Comparison of ENCODE assay signal across 35 mouse cellular contexts in the genomic region with DNA sequence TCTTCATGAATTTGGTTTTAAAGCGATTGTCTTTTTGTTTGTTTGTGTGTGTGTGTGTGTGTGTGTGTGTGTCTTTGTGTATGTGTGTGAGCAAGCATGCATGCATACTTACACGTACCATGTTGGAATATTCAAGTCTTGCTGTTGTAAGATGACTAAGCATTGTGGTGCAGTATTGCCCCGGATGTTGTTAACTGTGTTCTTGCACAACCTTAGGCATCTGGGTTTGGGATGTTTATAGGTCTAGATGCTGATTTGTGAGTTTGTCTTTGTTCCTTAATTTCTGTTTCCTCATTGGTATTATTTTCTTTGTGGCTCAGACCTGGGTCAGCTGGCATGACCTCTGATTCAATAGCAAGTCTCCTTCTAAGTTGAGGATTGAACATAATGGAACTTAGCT. TPM values are rescaled to one million over a fixed set of nuclear protein-coding genes. Genes with fewer than 3 reads are reported as not detected.
"Had no signal": no experiment of that assay in that cellular context is flagged by ENCODE, and none has a peak within 500 bp of the region (broad histone marks: within the 10 kb centered on the region; RNA-seq: fewer than 3 reads in every experiment).

No protein-coding gene starts in this region.

- ATAC-seq: hindbrain, postnatal 0 days; intestine, embryonic 16.5 days had no signal

- H3K4me3 ChIP-seq: heart, adult 2 months; heart, embryonic 13.5 days; heart, embryonic 15.5 days; hindbrain, embryonic 13.5 days; hindbrain, embryonic 15.5 days; kidney, embryonic 15.5 days; left cerebral cortex, adult 2 months; limb, embryonic 10.5 days; limb, embryonic 12.5 days had no signal

- H3K36me3 ChIP-seq: heart, embryonic 13.5 days; heart, embryonic 15.5 days; hindbrain, embryonic 13.5 days; hindbrain, embryonic 15.5 days; kidney, embryonic 15.5 days; limb, embryonic 10.5 days; limb, embryonic 12.5 days had no signal

- DNase-seq: gastrocnemius, postnatal 25 days; heart, adult 11 months; heart, adult 2 months; heart, postnatal 14 days; heart, postnatal 36 days; kidney, adult 11 months; kidney, adult 2 months; kidney, adult 9 months; kidney, postnatal 14 days; kidney, postnatal 36 days; liver had no signal

- H3K27ac ChIP-seq: heart, adult 2 months; heart, embryonic 13.5 days; heart, embryonic 15.5 days; hindbrain, embryonic 13.5 days; hindbrain, embryonic 15.5 days; hindbrain, postnatal 0 days; kidney, embryonic 15.5 days; kidney, postnatal 0 days; left cerebral cortex, adult 2 months; limb, embryonic 10.5 days; limb, embryonic 12.5 days had no signal

RNA-seq across cellular contexts. Expression of gene Skint3, which starts 11.9 kb away (rescaled TPM):
- total RNA-seq: gastrocnemius, adult 18-20 months; gastrocnemius, adult 8-10 months; gastrocnemius, postnatal 25 days; heart, postnatal 14 days; heart, postnatal 36 days; hindbrain, postnatal 0 days; layer of hippocampus, adult 18-20 months; layer of hippocampus, postnatal 10 days; layer of hippocampus, postnatal 25 days; left cerebral cortex, adult 2 months; left cerebral cortex, postnatal 14 days; left cerebral cortex, postnatal 36 days had no signal
- polyA plus RNA-seq: heart, embryonic 11.5 days; heart, embryonic 13.5 days; heart, embryonic 15.5 days; heart, postnatal 0 days; hindbrain, embryonic 11.5 days; hindbrain, embryonic 13.5 days; hindbrain, embryonic 15.5 days; hindbrain, postnatal 0 days; intestine, embryonic 14.5 days; large intestine, adult 2 months; limb, embryonic 10.5 days; limb, embryonic 12.5 days; liver, embryonic 11.5 days had no signal
